Mouse (Mus musculus): ENCODE measurements around the gene C130074G19Rik. TPM values are rescaled to one million over a fixed set of nuclear protein-coding genes. Genes with fewer than 3 reads are reported as not detected.

The C130074G19Rik gene
- polyA plus RNA-seq, 2 experiments, result 1.8 to 9.7 TPM

GRCm38 (mm10) chr1:184905904-184906745, 23.1 kb upstream of the C130074G19Rik start:
- 87% methylated on average over 12 of the region's 12 CpGs for WGBS
- ATAC-seq (ENCODE audit: low FRiP score, low read depth), result no peak
- H3K4me2 ChIP-seq (replicated peaks; ENCODE audit: low read depth, low read length, severe bottlenecking), result no peak overlapping the region
- no peak overlapping the region for H3K27ac ChIP-seq (replicated peaks; ENCODE audit: low read depth, low read length)
- no peak overlapping the region for H3K9ac ChIP-seq (ENCODE audit: low read depth, low read length, severe bottlenecking)
- DNase-seq (ENCODE audit: low spot score), result no peak
- peaks cover 44% of the 10 kb centered on the region for H3K36me3 ChIP-seq (ENCODE audit: control insufficient read depth, insufficient read depth, low read length)
- no peak overlapping the region for H3K4me3 ChIP-seq (replicated peaks; ENCODE audit: low read length)
- TF ChIP-seq POLR2A (IDR thresholded peaks at IDR 0.05; ENCODE audit: borderline replicate concordance, extremely low read depth, insufficient read depth, insufficient read length), result no peak
- H3K9me3 ChIP-seq (ENCODE audit: control insufficient read depth, low read length), result no peaks in the 10 kb centered on the region
- H3K27me3 ChIP-seq (ENCODE audit: control insufficient read depth, insufficient read depth, low read length), result no peaks in the 10 kb centered on the region
- H3K4me1 ChIP-seq (ENCODE audit: control insufficient read depth, insufficient read depth, low read length), result no peaks in the 10 kb centered on the region

GRCm38 (mm10) chr1:184905371-184905770, 22.4 kb upstream of the C130074G19Rik start:
- H3K27ac ChIP-seq (replicated peaks; ENCODE audit: low read depth, low read length), result no peak overlapping the region
- no peak overlapping the region for H3K9ac ChIP-seq (ENCODE audit: low read depth, low read length, severe bottlenecking)
- H3K36me3 ChIP-seq (ENCODE audit: control insufficient read depth, insufficient read depth, low read length), result peaks cover 45% of the 10 kb centered on the region
- H3K4me2 ChIP-seq (replicated peaks; ENCODE audit: low read depth, low read length, severe bottlenecking), result no peak overlapping the region
- no peaks in the 10 kb centered on the region for H3K4me1 ChIP-seq (ENCODE audit: control insufficient read depth, insufficient read depth, low read length)
- no peaks in the 10 kb centered on the region for H3K27me3 ChIP-seq (ENCODE audit: control insufficient read depth, insufficient read depth, low read length)
- ATAC-seq (ENCODE audit: low FRiP score, low read depth) (no peak), DNase-seq (ENCODE audit: low spot score) (no peak)
- no peak overlapping the region for H3K4me3 ChIP-seq (replicated peaks; ENCODE audit: low read length)
- no peaks in the 10 kb centered on the region for H3K9me3 ChIP-seq (ENCODE audit: control insufficient read depth, low read length)
- TF ChIP-seq POLR2A (IDR thresholded peaks at IDR 0.05; ENCODE audit: borderline replicate concordance, extremely low read depth, insufficient read depth, insufficient read length), result no peak
- WGBS, result 79% methylated on average over 19 of the region's 19 CpGs

- WGBS, result 67% methylated on average over 7 of the region's 7 CpGs
- H3K9ac ChIP-seq (ENCODE audit: low read depth, low read length, severe bottlenecking), result no peak overlapping the region
- no peak overlapping the region for H3K27ac ChIP-seq (replicated peaks; ENCODE audit: low read depth, low read length)
- no peak overlapping the region for H3K4me2 ChIP-seq (replicated peaks; ENCODE audit: low read depth, low read length, severe bottlenecking)
- DNase-seq (ENCODE audit: low spot score) (no peak), ATAC-seq (ENCODE audit: low FRiP score, low read depth) (no peak)
- no peak for TF ChIP-seq POLR2A (IDR thresholded peaks at IDR 0.05; ENCODE audit: borderline replicate concordance, extremely low read depth, insufficient read depth, insufficient read length)
- H3K36me3 ChIP-seq (ENCODE audit: control insufficient read depth, insufficient read depth, low read length), result peaks cover 57% of the 10 kb centered on the region
- H3K27me3 ChIP-seq (ENCODE audit: control insufficient read depth, insufficient read depth, low read length), result no peaks in the 10 kb centered on the region
- no peaks in the 10 kb centered on the region for H3K9me3 ChIP-seq (ENCODE audit: control insufficient read depth, low read length)
- H3K4me3 ChIP-seq (replicated peaks; ENCODE audit: low read length), result no peak overlapping the region
- H3K4me1 ChIP-seq (ENCODE audit: control insufficient read depth, insufficient read depth, low read length), result no peaks in the 10 kb centered on the region
These were observed 20.7 kb upstream of the C130074G19Rik start for GRCm38 (mm10) chr1:184903697-184904096.

DNA sequence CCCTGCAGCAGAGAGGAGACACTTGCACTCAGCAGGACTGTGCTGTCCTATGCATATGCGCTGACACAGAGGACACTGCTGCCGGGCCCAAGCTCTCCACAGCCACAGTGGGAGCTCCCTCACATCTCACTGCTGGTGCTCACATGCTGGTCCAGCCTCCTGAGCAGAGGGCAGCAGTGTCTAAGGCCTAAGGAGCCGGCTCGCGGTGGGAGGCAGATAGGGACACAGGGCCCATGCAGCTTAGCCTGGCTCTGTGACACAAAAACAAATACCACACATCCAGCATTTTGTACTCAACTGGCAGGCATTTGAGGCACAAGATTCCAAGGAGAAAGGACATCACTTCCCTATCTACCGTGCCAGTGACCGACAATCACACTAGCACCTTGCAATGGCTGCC, 19.9 kb upstream of the C130074G19Rik start:
- DNase-seq (ENCODE audit: low spot score) (no peak), ATAC-seq (ENCODE audit: low FRiP score, low read depth) (no peak)
- Histone ChIP-seq H3K4me3 (replicated peaks; ENCODE audit: low read length) (no peak overlapping the region), H3K27ac (replicated peaks; ENCODE audit: low read depth, low read length) (no peak overlapping the region), H3K9me3 (ENCODE audit: control insufficient read depth, low read length) (no peaks in the 10 kb centered on the region), H3K4me2 (replicated peaks; ENCODE audit: low read depth, low read length, severe bottlenecking) (no peak overlapping the region), H3K27me3 (ENCODE audit: control insufficient read depth, insufficient read depth, low read length) (no peaks in the 10 kb centered on the region), H3K4me1 (ENCODE audit: control insufficient read depth, insufficient read depth, low read length) (no peaks in the 10 kb centered on the region), H3K36me3 (ENCODE audit: control insufficient read depth, insufficient read depth, low read length) (peaks cover 59% of the 10 kb centered on the region), H3K9ac (ENCODE audit: low read depth, low read length, severe bottlenecking) (no peak overlapping the region)
- no peak for TF ChIP-seq POLR2A (IDR thresholded peaks at IDR 0.05; ENCODE audit: borderline replicate concordance, extremely low read depth, insufficient read depth, insufficient read length)
- whole genome bisulfite sequencing, result 88% methylated on average over 7 of the region's 7 CpGs

GRCm38 (mm10) chr1:184897350-184897749, 14.3 kb upstream of the C130074G19Rik start:
- Histone ChIP-seq H3K9ac (ENCODE audit: low read depth, low read length, severe bottlenecking) (no peak overlapping the region), H3K4me3 (replicated peaks; ENCODE audit: low read length) (no peak overlapping the region), H3K9me3 (ENCODE audit: control insufficient read depth, low read length) (no peaks in the 10 kb centered on the region), H3K4me2 (replicated peaks; ENCODE audit: low read depth, low read length, severe bottlenecking) (no peak overlapping the region), H3K27me3 (ENCODE audit: control insufficient read depth, insufficient read depth, low read length) (no peaks in the 10 kb centered on the region), H3K27ac (replicated peaks; ENCODE audit: low read depth, low read length) (no peak overlapping the region), H3K4me1 (ENCODE audit: control insufficient read depth, insufficient read depth, low read length) (no peaks in the 10 kb centered on the region), H3K36me3 (ENCODE audit: control insufficient read depth, insufficient read depth, low read length) (peaks cover 39% of the 10 kb centered on the region)
- no peak for DNase-seq (ENCODE audit: low spot score)
- no peak for ATAC-seq (ENCODE audit: low FRiP score, low read depth)
- no peak for TF ChIP-seq POLR2A (IDR thresholded peaks at IDR 0.05; ENCODE audit: borderline replicate concordance, extremely low read depth, insufficient read depth, insufficient read length)
- WGBS, result 72% methylated on average over 16 of the region's 16 CpGs
